Mouse (Mus musculus): Measurements from ENCODE around the gene Cbr1. TPM values are rescaled to one million over a fixed set of nuclear protein-coding genes. Genes with fewer than 3 reads are reported as not detected.

The Cbr1 gene
- total and polyA plus RNA-seq, 3 experiments: 1.1 to 8.9 (median 1.7) TPM

GRCm38 (mm10) chr16:93592711-93593110 is 12.9 kb upstream of the Cbr1 start:
- peaks cover 0 to 4% of the 10 kb centered on the region in 2 experiments; a peak in 1 of 4 replicates for H3K4me1 ChIP-seq (ENCODE audit: control insufficient read depth in 1 of 2, insufficient read depth in 2 of 2)
- dilution Hi-C loops (cut with MboI; ENCODE audit: extremely low pct_ligation_motif_present, extremely low pct_unique_long_range_greater_than_20kb, low sequenced_read_pairs): no loop called here
- no peaks in the 10 kb centered on the region for H3K27me3 ChIP-seq (replicated peaks)
- H3K79me2 ChIP-seq (replicated peaks; ENCODE audit: control insufficient read depth, extremely low read depth, insufficient read depth, poor library complexity, severe bottlenecking): no peaks in the 10 kb centered on the region
- H3K9ac ChIP-seq (ENCODE audit: insufficient read depth, low read depth): no peak overlapping the region
- H3K9me3 ChIP-seq (replicated peaks; ENCODE audit: low read length): no peaks in the 10 kb centered on the region
- in situ Hi-C loops (cut with MboI; ENCODE audit: low pct_ligation_motif_present, low pct_unique_long_range_greater_than_20kb, low sequenced_read_pairs): no loop called here
- TF ChIP-seq CTCF (conservative IDR thresholded peaks at IDR 0.05 in 1 of 2, IDR thresholded peaks at IDR 0.05 in 1 of 2; ENCODE audit: low read depth in 2 of 2, low read length in 2 of 2) (no peak), MAX (IDR thresholded peaks at IDR 0.05; ENCODE audit: low read length) (no peak), MXI1 (IDR thresholded peaks at IDR 0.05; ENCODE audit: low read depth, low read length) (no peak), CHD2 (IDR thresholded peaks at IDR 0.05; ENCODE audit: low read length) (no peak), USF2 (conservative IDR thresholded peaks at IDR 0.05; ENCODE audit: low read depth, low read length) (no peak), POLR2A (IDR thresholded peaks at IDR 0.05; ENCODE audit: low read depth, low read length) (no peak), MAZ (IDR thresholded peaks at IDR 0.05; ENCODE audit: low read depth, low read length) (no peak), POLR2AphosphoS2 (IDR thresholded peaks at IDR 0.05; ENCODE audit: low read depth, low read length) (no peak), MAFK (IDR thresholded peaks at IDR 0.05; ENCODE audit: insufficient replicate concordance, low read length) (no peak), RAD21 (IDR thresholded peaks at IDR 0.05; ENCODE audit: low read depth, low read length) (no peak), PAX5 (IDR thresholded peaks at IDR 0.05; ENCODE audit: low read length) (no peak), SMC3 (IDR thresholded peaks at IDR 0.05; ENCODE audit: low read depth, low read length) (no peak), ZKSCAN1 (IDR thresholded peaks at IDR 0.05; ENCODE audit: borderline replicate concordance, low read depth, low read length) (no peak), ZNF384 (IDR thresholded peaks at IDR 0.05; ENCODE audit: low read depth, low read length) (no peak)
- DNase-seq (ENCODE audit: extremely low read depth): no peak
- H3K4me3 ChIP-seq (replicated peaks in 1 of 3; ENCODE audit: low read depth in 2 of 3, low read length in 2 of 3, poor library complexity in 1 of 3): no peak overlapping the region
- H3K36me3 ChIP-seq (replicated peaks in 1 of 2; ENCODE audit: control insufficient read depth in 1 of 2, insufficient read depth in 1 of 2, low read length in 1 of 2): peaks cover 42 to 83% of the 10 kb centered on the region in 2 experiments
- no peak overlapping the region for H3K27ac ChIP-seq (ENCODE audit: insufficient read depth, low read depth)
- H3K4me2 ChIP-seq (ENCODE audit: insufficient read depth, low read depth, poor library complexity, severe bottlenecking): no peak overlapping the region

- in situ Hi-C loops (cut with MboI; ENCODE audit: low pct_ligation_motif_present, low pct_unique_long_range_greater_than_20kb, low sequenced_read_pairs) (no loop called here), dilution Hi-C loops (cut with MboI; ENCODE audit: extremely low pct_ligation_motif_present, extremely low pct_unique_long_range_greater_than_20kb, low sequenced_read_pairs) (no loop called here)
- DNase-seq (ENCODE audit: extremely low read depth): no peak
- Histone ChIP-seq H3K36me3 (replicated peaks in 1 of 2; ENCODE audit: control insufficient read depth in 1 of 2, insufficient read depth in 1 of 2, low read length in 1 of 2) (peaks cover 47 to 83% of the 10 kb centered on the region in 2 experiments), H3K79me2 (replicated peaks; ENCODE audit: control insufficient read depth, extremely low read depth, insufficient read depth, poor library complexity, severe bottlenecking) (no peaks in the 10 kb centered on the region), H3K27me3 (replicated peaks) (no peaks in the 10 kb centered on the region), H3K9ac (ENCODE audit: insufficient read depth, low read depth) (no peak overlapping the region), H3K4me2 (ENCODE audit: insufficient read depth, low read depth, poor library complexity, severe bottlenecking) (no peak overlapping the region), H3K27ac (ENCODE audit: insufficient read depth, low read depth) (no peak overlapping the region), H3K4me1 (ENCODE audit: control insufficient read depth in 1 of 2, insufficient read depth in 2 of 2) (no peaks in the 10 kb centered on the region), H3K9me3 (replicated peaks; ENCODE audit: low read length) (no peaks in the 10 kb centered on the region), H3K4me3 (replicated peaks in 1 of 3; ENCODE audit: low read depth in 2 of 3, low read length in 2 of 3, poor library complexity in 1 of 3) (no peak overlapping the region)
- TF ChIP-seq MAZ (IDR thresholded peaks at IDR 0.05; ENCODE audit: low read depth, low read length): no peak
- TF ChIP-seq EP300 (IDR thresholded peaks at IDR 0.05; ENCODE audit: low read length): no peak
- TF ChIP-seq SIN3A (IDR thresholded peaks at IDR 0.05; ENCODE audit: low read length): no peak
- TF ChIP-seq PAX5 (IDR thresholded peaks at IDR 0.05; ENCODE audit: low read length): no peak
- TF ChIP-seq BHLHE40 (IDR thresholded peaks at IDR 0.05; ENCODE audit: low read depth, low read length): no peak
These were observed 12.2 kb upstream of the Cbr1 start for GRCm38 (mm10) chr16:93593406-93593805.
